Mouse (Mus musculus) liver (tissue): ENCODE measurements around the gene Crx.

ENCODE experiments used
- DNase-seq: peaks from one replicate; pipeline ENCODE4 v3.0.0-alpha.2; 2020; ENCODE audit warnings: mixed read lengths

The Crx gene

GRCm38 (mm10) chr7:15839578-15839977 is 40.2 kb downstream of the Crx start, which contains the start of gene Obox6:
Obox6 (minus strand) TSS chr7:15839678.
- DNase-seq, result no peak
